Mouse (Mus musculus): ENCODE data around the gene Cdc5l. TPM values are rescaled to one million over a fixed set of nuclear protein-coding genes. Genes with fewer than 3 reads are reported as not detected.

Cdc5l gene
- polyA plus RNA-seq, 2 experiments = 38.0 to 62.5 TPM

GRCm38 (mm10) chr17:45406281-45406680 lies 27.3 kb downstream of the Cdc5l start:
- Histone ChIP-seq H3K4me2 (replicated peaks; ENCODE audit: low read depth, low read length, severe bottlenecking) (no peak overlapping the region), H3K4me1 (ENCODE audit: control insufficient read depth, insufficient read depth, low read length) (no peaks in the 10 kb centered on the region), H3K4me3 (replicated peaks; ENCODE audit: low read length) (no peak overlapping the region), H3K9me3 (ENCODE audit: control insufficient read depth, low read length) (no peaks in the 10 kb centered on the region), H3K36me3 (ENCODE audit: control insufficient read depth, insufficient read depth, low read length) (peaks cover 70% of the 10 kb centered on the region), H3K27ac (replicated peaks; ENCODE audit: low read depth, low read length) (no peak overlapping the region), H3K27me3 (ENCODE audit: control insufficient read depth, insufficient read depth, low read length) (no peaks in the 10 kb centered on the region), H3K9ac (ENCODE audit: low read depth, low read length, severe bottlenecking) (no peak overlapping the region)
- DNase-seq (ENCODE audit: low spot score) = no peak
- WGBS = 91% methylated on average over 10 of the region's 10 CpGs
- TF ChIP-seq POLR2A (IDR thresholded peaks at IDR 0.05; ENCODE audit: borderline replicate concordance, extremely low read depth, insufficient read depth, insufficient read length) = no peak
- ATAC-seq (ENCODE audit: low FRiP score, low read depth) = no peak

DNA sequence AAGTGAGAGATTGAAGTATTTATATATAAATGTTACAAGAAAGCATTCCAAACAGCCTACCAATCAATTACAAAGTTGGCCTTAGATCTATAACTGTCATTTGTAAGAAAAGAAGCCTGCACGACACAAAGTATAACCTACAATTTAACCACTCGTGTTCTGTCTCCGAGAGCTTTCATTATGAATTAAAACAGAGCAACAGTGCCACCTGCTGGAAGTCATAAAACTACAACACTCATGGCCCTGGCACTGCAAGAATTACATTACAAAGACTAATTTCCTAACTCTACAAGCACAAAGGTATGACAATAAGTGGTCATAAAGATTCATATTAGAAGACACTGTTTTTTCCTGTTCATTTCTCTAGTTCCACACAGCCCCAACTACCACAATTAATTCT lies 30.3 kb downstream of the Cdc5l start:
- Histone ChIP-seq H3K36me3 (ENCODE audit: control insufficient read depth, insufficient read depth, low read length) (peaks cover 54% of the 10 kb centered on the region), H3K27me3 (ENCODE audit: control insufficient read depth, insufficient read depth, low read length) (no peaks in the 10 kb centered on the region), H3K9ac (ENCODE audit: low read depth, low read length, severe bottlenecking) (no peak overlapping the region), H3K4me1 (ENCODE audit: control insufficient read depth, insufficient read depth, low read length) (no peaks in the 10 kb centered on the region), H3K9me3 (ENCODE audit: control insufficient read depth, low read length) (no peaks in the 10 kb centered on the region), H3K4me2 (replicated peaks; ENCODE audit: low read depth, low read length, severe bottlenecking) (no peak overlapping the region), H3K27ac (replicated peaks; ENCODE audit: low read depth, low read length) (no peak overlapping the region), H3K4me3 (replicated peaks; ENCODE audit: low read length) (no peak overlapping the region)
- no peak for ATAC-seq (ENCODE audit: low FRiP score, low read depth)
- WGBS = 2% methylated on average over 3 of the region's 3 CpGs
- no peak for TF ChIP-seq POLR2A (IDR thresholded peaks at IDR 0.05; ENCODE audit: borderline replicate concordance, extremely low read depth, insufficient read depth, insufficient read length)
- DNase-seq (ENCODE audit: low spot score) = peak; percentile 68

DNA sequence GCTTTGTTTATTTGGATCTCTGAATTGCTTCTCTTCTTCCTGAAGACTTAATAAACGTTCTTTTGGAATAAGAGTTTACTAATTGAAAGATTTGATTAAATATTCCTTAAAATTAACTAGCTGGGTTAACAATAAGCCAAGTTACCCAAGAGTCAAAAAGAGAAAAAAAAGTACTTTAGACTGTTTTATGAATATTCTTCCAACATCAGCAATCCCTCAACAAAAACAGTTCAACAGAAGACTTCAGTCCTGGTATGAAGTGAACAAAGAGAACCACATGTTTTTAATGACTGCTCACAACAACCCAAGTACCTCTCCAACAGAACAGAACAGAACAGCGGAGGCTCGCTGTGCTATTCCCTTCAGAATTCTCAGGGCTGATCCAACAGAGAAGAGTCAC lies 30.9 kb downstream of the Cdc5l start:
- no peak for TF ChIP-seq POLR2A (IDR thresholded peaks at IDR 0.05; ENCODE audit: borderline replicate concordance, extremely low read depth, insufficient read depth, insufficient read length)
- H3K36me3 ChIP-seq (ENCODE audit: control insufficient read depth, insufficient read depth, low read length) = peaks cover 54% of the 10 kb centered on the region
- H3K27ac ChIP-seq (replicated peaks; ENCODE audit: low read depth, low read length) = no peak overlapping the region

GRCm38 (mm10) chr17:45402126-45402525 lies 31.4 kb downstream of the Cdc5l start:
- H3K27ac ChIP-seq (replicated peaks; ENCODE audit: low read depth, low read length) = no peak overlapping the region
- no peak for DNase-seq (ENCODE audit: low spot score)
- 90% methylated on average over 1 of the region's 1 CpGs for WGBS
- no peak for TF ChIP-seq POLR2A (IDR thresholded peaks at IDR 0.05; ENCODE audit: borderline replicate concordance, extremely low read depth, insufficient read depth, insufficient read length)
- H3K4me3 ChIP-seq (replicated peaks; ENCODE audit: low read length) = no peak overlapping the region
- no peak overlapping the region for H3K9ac ChIP-seq (ENCODE audit: low read depth, low read length, severe bottlenecking)
- H3K9me3 ChIP-seq (ENCODE audit: control insufficient read depth, low read length) = no peaks in the 10 kb centered on the region
- peaks cover 49% of the 10 kb centered on the region for H3K36me3 ChIP-seq (ENCODE audit: control insufficient read depth, insufficient read depth, low read length)
- H3K27me3 ChIP-seq (ENCODE audit: control insufficient read depth, insufficient read depth, low read length) = no peaks in the 10 kb centered on the region
- no peak for ATAC-seq (ENCODE audit: low FRiP score, low read depth)
- no peak overlapping the region for H3K4me2 ChIP-seq (replicated peaks; ENCODE audit: low read depth, low read length, severe bottlenecking)
- H3K4me1 ChIP-seq (ENCODE audit: control insufficient read depth, insufficient read depth, low read length) = no peaks in the 10 kb centered on the region

More for the DNA sequence above, 30.9 kb downstream of the Cdc5l start:
- 56% methylated on average over 3 of the region's 3 CpGs for WGBS
- H3K4me1 ChIP-seq (ENCODE audit: control insufficient read depth, insufficient read depth, low read length) = no peaks in the 10 kb centered on the region
- DNase-seq (ENCODE audit: low spot score) = no peak
- H3K27me3 ChIP-seq (ENCODE audit: control insufficient read depth, insufficient read depth, low read length) = no peaks in the 10 kb centered on the region
- H3K9ac ChIP-seq (ENCODE audit: low read depth, low read length, severe bottlenecking) = no peak overlapping the region
- H3K4me3 ChIP-seq (replicated peaks; ENCODE audit: low read length) = no peak overlapping the region
- H3K9me3 ChIP-seq (ENCODE audit: control insufficient read depth, low read length) = no peaks in the 10 kb centered on the region
- no peak for ATAC-seq (ENCODE audit: low FRiP score, low read depth)
- no peak overlapping the region for H3K4me2 ChIP-seq (replicated peaks; ENCODE audit: low read depth, low read length, severe bottlenecking)

- no peak overlapping the region for H3K4me3 ChIP-seq (replicated peaks; ENCODE audit: low read length)
- ATAC-seq (ENCODE audit: low FRiP score, low read depth) (no peak), DNase-seq (ENCODE audit: low spot score) (no peak)
- no peak for TF ChIP-seq POLR2A (IDR thresholded peaks at IDR 0.05; ENCODE audit: borderline replicate concordance, extremely low read depth, insufficient read depth, insufficient read length)
- H3K27me3 ChIP-seq (ENCODE audit: control insufficient read depth, insufficient read depth, low read length) = no peaks in the 10 kb centered on the region
- no peak overlapping the region for H3K27ac ChIP-seq (replicated peaks; ENCODE audit: low read depth, low read length)
- no peak overlapping the region for H3K9ac ChIP-seq (ENCODE audit: low read depth, low read length, severe bottlenecking)
- peaks cover 47% of the 10 kb centered on the region for H3K36me3 ChIP-seq (ENCODE audit: control insufficient read depth, insufficient read depth, low read length)
- no peak overlapping the region for H3K4me2 ChIP-seq (replicated peaks; ENCODE audit: low read depth, low read length, severe bottlenecking)
- H3K9me3 ChIP-seq (ENCODE audit: control insufficient read depth, low read length) = no peaks in the 10 kb centered on the region
- H3K4me1 ChIP-seq (ENCODE audit: control insufficient read depth, insufficient read depth, low read length) = no peaks in the 10 kb centered on the region
- WGBS = 82% methylated on average over 5 of the region's 5 CpGs
These were observed 32.2 kb downstream of the Cdc5l start for GRCm38 (mm10) chr17:45401126-45401905.

Measured in limb, embryonic 14.5 days (tissue).